Mouse (Mus musculus) hindbrain, postnatal 0 days (tissue): ENCODE measurements at regions not wholly inside any gene's neighbourhood (a gene's known extent, or its start where the extent isn't known, plus 50 kb on each side); places are given as distances from the start of the nearest gene placed in this dataset.

Source experiments
- ATAC-seq: fragments of 200-750 bp; cut with Nextera tagmentation; 2 replicates; pipeline ENCODE4 v1.8.0; 2017; ENCODE audit warnings: mild to moderate bottlenecking, moderate TSS enrichment, moderate library complexity
- DNase-seq: peaks from one replicate; pipeline ENCODE4 v3.0.0-alpha.2; 2015; ENCODE audit warnings: low spot score
- H3K27ac ChIP-seq: fragments of 300-500 bp; sonication (generic); 2 replicates; pipeline ENCODE4 v1.5.1; 2014; ENCODE audit warnings: mild to moderate bottlenecking
- H3K27me3 ChIP-seq: fragments of 300-500 bp; sonication (generic); 2 replicates; pipeline ENCODE4 v1.6.1; 2014; ENCODE audit warnings: low read length, mixed read lengths; ENCODE audit not compliant: insufficient read depth
- H3K36me3 ChIP-seq: fragments of 300-500 bp; sonication (generic); 2 replicates; pipeline ENCODE4 v1.6.1; 2014; ENCODE audit warnings: low read length, mixed read lengths; ENCODE audit not compliant: insufficient read depth
- H3K4me1 ChIP-seq: fragments of 300-500 bp; sonication (generic); 2 replicates; pipeline ENCODE4 v1.6.1; 2014; ENCODE audit warnings: antibody characterized with exemption, low read length, mixed read lengths; ENCODE audit not compliant: insufficient read depth
- H3K4me2 ChIP-seq: fragments of 300-500 bp; sonication (generic); 2 replicates; pipeline ENCODE4 v1.6.1; 2014; ENCODE audit warnings: low read depth, mild to moderate bottlenecking, low read length, moderate library complexity, mixed read lengths
- H3K4me3 ChIP-seq: fragments of 300-500 bp; sonication (generic); 2 replicates; pipeline ENCODE4 v1.5.1; 2014; ENCODE audit warnings: low read length
- H3K9ac ChIP-seq: fragments of 300-500 bp; sonication (generic); replicated peaks from 2 replicates; pipeline ENCODE4 v1.6.1; 2014; ENCODE audit warnings: mild to moderate bottlenecking, low read length, moderate library complexity, mixed read lengths
- H3K9me3 ChIP-seq: fragments of 300-500 bp; sonication (generic); 2 replicates; pipeline ENCODE4 v1.6.1; 2016; ENCODE audit warnings: low read length, mixed read lengths
- CTCF ChIP-seq: IDR thresholded peaks from 2 replicates; pipeline ENCODE4 v1.5.1; 2016; ENCODE audit warnings: antibody characterized with exemption, control low read depth, low read depth
- WGBS: fragments of 180-500 bp; shearing (Covaris S2); extraction: QIAGEN DNeasy Blood & Tissue Kit; methylation state at CpG from one replicate; pipeline ENCODE4 v1.1.7; 2014; 5-methylcytosine and 5-hydroxymethylcytosine counted together

DNA sequence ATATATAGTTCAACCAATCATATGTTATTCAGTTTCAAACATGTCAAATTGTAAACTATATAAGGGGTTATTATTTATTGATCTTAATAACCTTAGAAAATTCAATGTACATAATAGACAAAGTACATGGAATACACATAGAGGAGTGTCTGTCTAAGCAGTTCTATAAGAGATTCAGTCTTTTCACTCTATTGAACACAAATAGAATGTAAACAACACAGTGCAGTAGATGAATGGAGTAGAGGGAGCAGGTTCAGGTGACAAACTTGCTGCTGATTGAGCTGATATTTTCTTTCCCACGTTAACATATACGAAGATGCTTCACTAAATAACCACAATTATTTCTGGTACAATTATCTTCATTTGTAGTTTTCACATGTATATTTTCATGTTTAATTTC is 1098.6 kb upstream of the Foxg1 start:
- no peaks in the 10 kb centered on the region for H3K36me3 ChIP-seq
- no peak overlapping the region for H3K4me2 ChIP-seq
- TF ChIP-seq CTCF, result no peak
- ATAC-seq, result no peak
- no peak for DNase-seq
- WGBS, result 77% methylated on average over 2 of the region's 2 CpGs
- H3K27ac ChIP-seq, result no peak overlapping the region
- H3K4me3 ChIP-seq, result no peak overlapping the region
- no peaks in the 10 kb centered on the region for H3K4me1 ChIP-seq
- no peaks in the 10 kb centered on the region for H3K27me3 ChIP-seq
- H3K9ac ChIP-seq, result no peak overlapping the region
- no peaks in the 10 kb centered on the region for H3K9me3 ChIP-seq

DNA sequence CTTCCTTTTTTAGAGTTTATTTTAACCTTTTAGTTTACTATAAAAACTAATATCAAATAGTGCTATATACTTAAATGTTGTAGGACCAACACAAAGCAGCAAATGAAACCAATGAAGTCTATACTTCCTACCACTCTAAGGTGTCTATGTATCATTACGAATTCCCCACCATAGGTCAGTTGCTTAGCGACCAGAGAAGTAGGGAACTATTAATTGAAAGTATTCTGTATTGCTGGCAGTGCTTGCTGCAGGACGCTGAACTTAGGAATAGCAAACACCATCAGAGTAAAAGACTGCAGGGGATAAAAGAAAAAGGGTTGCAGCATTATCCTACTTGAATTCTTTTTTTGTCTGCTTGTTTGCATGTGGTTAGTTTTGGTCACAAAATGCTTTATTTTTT is 1098.1 kb upstream of the Foxg1 start:
- DNase-seq, result peak; percentile 61
- WGBS, result 20% methylated on average over 3 of the region's 3 CpGs

DNA sequence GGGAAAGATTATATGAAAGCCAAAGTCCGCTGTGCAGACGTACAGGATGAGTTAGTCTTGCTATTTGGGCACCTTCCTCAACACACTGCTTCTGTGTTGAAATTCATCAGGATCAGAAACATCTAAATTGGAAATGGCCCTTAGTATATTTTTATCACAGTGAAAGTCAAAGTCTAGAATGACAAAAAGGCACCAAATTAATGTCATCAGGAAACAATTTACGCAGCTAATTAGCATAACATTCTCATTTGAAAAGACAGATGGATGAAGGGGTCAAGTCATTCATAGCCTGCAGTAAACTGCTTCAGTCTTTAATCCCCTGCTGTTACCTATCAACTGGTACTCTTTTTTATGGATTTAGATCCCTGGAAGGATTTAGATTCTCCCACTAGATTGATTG is 1092.3 kb upstream of the Foxg1 start:
- H3K9ac ChIP-seq, result no peak overlapping the region
- no peaks in the 10 kb centered on the region for H3K9me3 ChIP-seq
- TF ChIP-seq CTCF, result no peak
- H3K4me1 ChIP-seq, result no peaks in the 10 kb centered on the region
- H3K36me3 ChIP-seq, result no peaks in the 10 kb centered on the region
- H3K4me2 ChIP-seq, result no peak overlapping the region
- DNase-seq (peak; percentile 6), ATAC-seq (no peak)
- no peak overlapping the region for H3K27ac ChIP-seq
- 36% methylated on average over 3 of the region's 3 CpGs for WGBS
- no peaks in the 10 kb centered on the region for H3K27me3 ChIP-seq
- H3K4me3 ChIP-seq, result no peak overlapping the region

More for the DNA sequence above, 1098.1 kb upstream of the Foxg1 start:
- no peak for TF ChIP-seq CTCF
- no peak overlapping the region for H3K9ac ChIP-seq
- H3K4me3 ChIP-seq, result no peak overlapping the region
- no peaks in the 10 kb centered on the region for H3K36me3 ChIP-seq
- no peaks in the 10 kb centered on the region for H3K27me3 ChIP-seq
- H3K4me1 ChIP-seq, result no peaks in the 10 kb centered on the region
- H3K27ac ChIP-seq, result no peak overlapping the region
- no peak overlapping the region for H3K4me2 ChIP-seq
- H3K9me3 ChIP-seq, result no peaks in the 10 kb centered on the region
- ATAC-seq, result peak; percentile 69; the same call in 1 of the 2 replicates
